Mouse (Mus musculus) lung, embryonic 16.5 days (tissue): ENCODE results near the gene Rnf220. TPM values are rescaled to one million over a fixed set of nuclear protein-coding genes. Genes with fewer than 3 reads are reported as not detected.

Experiments
- ATAC-seq: fragments of 200-750 bp; cut with Nextera tagmentation; 2 replicates; pipeline ENCODE4 v1.8.0; 2017; ENCODE audit warnings: low read depth, mild to moderate bottlenecking, moderate library complexity
- H3K27ac ChIP-seq: fragments of 300-500 bp; sonication (generic); 2 replicates; pipeline ENCODE4 v1.5.1; 2014; ENCODE audit warnings: mild to moderate bottlenecking, control low read depth, low read length
- H3K27me3 ChIP-seq: fragments of 300-500 bp; sonication (generic); 2 replicates; pipeline ENCODE4 v1.6.1; 2014; ENCODE audit warnings: low read depth, low read length, mixed read lengths; ENCODE audit not compliant: control insufficient read depth, insufficient read depth
- H3K36me3 ChIP-seq: fragments of 300-500 bp; sonication (generic); 2 replicates; pipeline ENCODE4 v1.6.1; 2014; ENCODE audit warnings: low read length; ENCODE audit not compliant: control insufficient read depth, insufficient read depth
- H3K4me1 ChIP-seq: fragments of 300-500 bp; sonication (generic); replicated peaks from 2 replicates; pipeline ENCODE4 v1.6.1; 2014; ENCODE audit warnings: low read length, mixed read lengths; ENCODE audit not compliant: control insufficient read depth, insufficient read depth
- H3K4me2 ChIP-seq: fragments of 300-500 bp; sonication (generic); 2 replicates; pipeline ENCODE4 v1.6.1; 2014; ENCODE audit warnings: low read depth, low read length, control low read depth
- H3K4me3 ChIP-seq: fragments of 300-500 bp; sonication (generic); 2 replicates; pipeline ENCODE4 v1.5.1; 2014; ENCODE audit warnings: mild to moderate bottlenecking, low read length, control low read depth
- H3K9ac ChIP-seq: fragments of 300-500 bp; sonication (generic); 2 replicates; pipeline ENCODE4 v1.6.1; 2014; ENCODE audit warnings: low read length, control low read depth
- H3K9me3 ChIP-seq: fragments of 300-500 bp; sonication (generic); 2 replicates; pipeline ENCODE4 v1.6.1; 2016; ENCODE audit warnings: low read length; ENCODE audit not compliant: control insufficient read depth
- WGBS: fragments of 180-500 bp; shearing (Covaris S2); extraction: QIAGEN DNeasy Blood & Tissue Kit; methylation state at CpG from one replicate; pipeline ENCODE4 v1.1.7; 2014; 5-methylcytosine and 5-hydroxymethylcytosine counted together
- polyA plus RNA-seq: library from polyadenylated mRNA; unstranded; fragments of >200 nt; fragmentation: Nextera tagmentation; extraction: Ambion mirVana; gene quantifications from 2 replicates; pipeline ENCODE4 v1.2.1, GENCODE M21; 2015

Gene Rnf220
- polyA plus RNA-seq, 1 experiment from 2014 or later, result 61.5 TPM

GRCm38 (mm10) chr4:117403411-117403810 lies 93.4 kb downstream of the Rnf220 start:
- Histone ChIP-seq H3K4me1 (peaks cover 2% of the 10 kb centered on the region; the same call in 1 of the 2 replicates), H3K27me3 (no peaks in the 10 kb centered on the region), H3K4me2 (no peak overlapping the region), H3K9ac (no peak overlapping the region), H3K4me3 (no peak overlapping the region), H3K27ac (no peak overlapping the region), H3K9me3 (no peaks in the 10 kb centered on the region), H3K36me3 (no peaks in the 10 kb centered on the region)
- 32% methylated on average over 3 of the region's 3 CpGs for whole genome bisulfite sequencing
- no peak for ATAC-seq

DNA sequence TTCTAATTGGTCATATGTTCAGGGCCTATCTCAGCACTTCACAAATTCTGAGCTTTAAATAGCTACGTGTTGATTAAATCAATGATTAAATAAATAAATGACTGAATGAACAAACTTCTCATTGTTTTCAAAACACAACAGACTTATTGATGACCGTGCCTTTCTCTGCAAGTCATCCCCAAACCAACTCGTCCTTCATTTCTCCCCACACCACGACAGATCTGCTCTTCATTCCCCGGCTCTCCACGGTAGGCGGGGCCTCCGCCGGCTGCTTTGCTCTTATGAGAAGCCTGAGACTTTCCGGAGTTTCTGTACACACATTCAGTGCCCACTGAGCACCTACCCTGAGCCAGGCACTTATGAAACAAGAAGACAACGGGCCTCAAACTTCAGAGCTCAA lies 99.7 kb downstream of the Rnf220 start:
- no peak overlapping the region for H3K27ac ChIP-seq
- no peak overlapping the region for H3K4me3 ChIP-seq
- H3K36me3 ChIP-seq, result no peaks in the 10 kb centered on the region
- ATAC-seq, result no peak
- H3K4me2 ChIP-seq, result no peak overlapping the region
- 34% methylated on average over 11 of the region's 11 CpGs for WGBS
- H3K27me3 ChIP-seq, result no peaks in the 10 kb centered on the region
- no peak overlapping the region for H3K9ac ChIP-seq
- H3K9me3 ChIP-seq, result no peaks in the 10 kb centered on the region
- H3K4me1 ChIP-seq, result peaks cover 4% of the 10 kb centered on the region

GRCm38 (mm10) chr4:117393027-117393426 lies 103.8 kb downstream of the Rnf220 start:
- H3K27ac ChIP-seq, result no peak overlapping the region
- no peak for ATAC-seq

GRCm38 (mm10) chr4:117392391-117392790 lies 104.5 kb downstream of the Rnf220 start:
- Histone ChIP-seq H3K36me3 (no peaks in the 10 kb centered on the region), H3K9ac (no peak overlapping the region), H3K4me1 (peaks cover 12% of the 10 kb centered on the region), H3K4me2 (peak overlapping the region; percentile 38; the same call in 1 of the 2 replicates), H3K27me3 (no peaks in the 10 kb centered on the region), H3K27ac (no peak overlapping the region), H3K4me3 (no peak overlapping the region), H3K9me3 (no peaks in the 10 kb centered on the region)
- ATAC-seq, result no peak
- WGBS, result 23% methylated on average over 2 of the region's 2 CpGs

More at GRCm38 (mm10) chr4:117393027-117393426, 103.8 kb downstream of the Rnf220 start:
- no peaks in the 10 kb centered on the region for H3K36me3 ChIP-seq
- no peak overlapping the region for H3K9ac ChIP-seq
- H3K4me3 ChIP-seq, result no peak overlapping the region
- no peaks in the 10 kb centered on the region for H3K9me3 ChIP-seq
- peaks cover 12% of the 10 kb centered on the region for H3K4me1 ChIP-seq
- 49% methylated on average over 7 of the region's 7 CpGs for WGBS
- H3K27me3 ChIP-seq, result no peaks in the 10 kb centered on the region
- H3K4me2 ChIP-seq, result no peak overlapping the region

DNA sequence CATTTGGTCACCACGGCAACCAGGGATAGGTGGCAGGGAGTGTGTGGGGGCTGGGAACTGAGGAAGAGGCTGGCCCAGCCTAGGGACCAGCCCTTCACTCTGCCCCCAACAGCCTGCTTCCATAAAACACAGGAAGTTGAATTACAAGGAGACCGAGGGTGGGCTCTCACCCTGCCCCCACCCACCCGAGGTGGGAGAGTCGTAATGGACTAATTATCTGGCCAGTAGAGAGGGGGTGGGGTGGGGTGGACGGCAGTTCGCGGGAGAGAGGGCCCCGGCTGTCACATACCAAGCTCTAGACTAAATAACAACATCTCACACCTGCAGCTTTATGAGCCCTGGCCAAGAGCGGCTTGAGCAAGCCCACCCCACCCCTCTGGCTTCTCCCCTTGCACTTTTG lies 104.9 kb downstream of the Rnf220 start:
- Histone ChIP-seq H3K27me3 (no peaks in the 10 kb centered on the region), H3K27ac (no peak overlapping the region), H3K4me3 (peak overlapping the region; percentile 15; the same call in 1 of the 2 replicates), H3K9ac (no peak overlapping the region), H3K9me3 (no peaks in the 10 kb centered on the region), H3K36me3 (no peaks in the 10 kb centered on the region), H3K4me1 (peaks cover 12% of the 10 kb centered on the region), H3K4me2 (peak overlapping the region; percentile 38)
- 2% methylated on average over 9 of the region's 9 CpGs for WGBS
- ATAC-seq, result no peak; the same call in 1 of the 2 replicates

GRCm38 (mm10) chr4:117390850-117391795 lies 105.7 kb downstream of the Rnf220 start:
- H3K36me3 ChIP-seq, result no peaks in the 10 kb centered on the region
- no peak overlapping the region for H3K27ac ChIP-seq
- peak overlapping the region; percentile 15 for H3K4me3 ChIP-seq
- no peak overlapping the region for H3K9ac ChIP-seq
- no peaks in the 10 kb centered on the region for H3K9me3 ChIP-seq
- no peak for ATAC-seq
- WGBS, result 29% methylated on average over 22 of the region's 22 CpGs
- H3K4me1 ChIP-seq, result peaks cover 12% of the 10 kb centered on the region
- peak overlapping the region; percentile 38 for H3K4me2 ChIP-seq
- H3K27me3 ChIP-seq, result no peaks in the 10 kb centered on the region

GRCm38 (mm10) chr4:117389264-117390054 lies 107.4 kb downstream of the Rnf220 start:
- H3K36me3 ChIP-seq, result no peaks in the 10 kb centered on the region
- peaks cover 12% of the 10 kb centered on the region for H3K4me1 ChIP-seq
- WGBS, result 67% methylated on average over 14 of the region's 14 CpGs
- no peak overlapping the region for H3K27ac ChIP-seq
- H3K4me3 ChIP-seq, result no peak overlapping the region
- H3K27me3 ChIP-seq, result no peaks in the 10 kb centered on the region
- no peak overlapping the region for H3K9ac ChIP-seq
- H3K9me3 ChIP-seq, result no peaks in the 10 kb centered on the region
- ATAC-seq, result no peak
- H3K4me2 ChIP-seq, result no peak overlapping the region

DNA sequence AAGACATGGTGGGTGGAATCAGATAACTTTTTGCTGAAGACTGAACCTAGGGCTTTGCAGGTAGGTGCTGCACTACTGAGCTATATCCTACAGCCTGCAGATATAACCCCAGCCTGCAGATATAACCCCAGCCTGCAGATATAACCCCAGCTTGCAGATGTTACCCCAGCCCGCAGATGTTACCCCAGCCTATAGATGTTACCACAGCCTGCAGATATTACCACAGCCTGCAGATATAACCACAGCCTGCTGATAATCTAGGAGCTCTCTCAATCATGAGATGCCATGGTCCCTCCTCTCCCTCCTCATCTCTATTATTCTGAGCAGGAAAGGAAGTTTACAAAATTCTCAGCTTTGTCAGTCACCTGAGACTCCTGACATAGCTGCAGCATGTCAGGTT lies 111.6 kb downstream of the Rnf220 start:
- no peak overlapping the region for H3K9ac ChIP-seq
- H3K27me3 ChIP-seq, result no peaks in the 10 kb centered on the region
- no peak overlapping the region for H3K4me3 ChIP-seq
- H3K36me3 ChIP-seq, result no peaks in the 10 kb centered on the region
- H3K4me2 ChIP-seq, result no peak overlapping the region
- WGBS, result 67% methylated on average over 1 of the region's 1 CpGs
- H3K9me3 ChIP-seq, result no peaks in the 10 kb centered on the region
- no peak for ATAC-seq
- no peaks in the 10 kb centered on the region for H3K4me1 ChIP-seq
- no peak overlapping the region for H3K27ac ChIP-seq

DNA sequence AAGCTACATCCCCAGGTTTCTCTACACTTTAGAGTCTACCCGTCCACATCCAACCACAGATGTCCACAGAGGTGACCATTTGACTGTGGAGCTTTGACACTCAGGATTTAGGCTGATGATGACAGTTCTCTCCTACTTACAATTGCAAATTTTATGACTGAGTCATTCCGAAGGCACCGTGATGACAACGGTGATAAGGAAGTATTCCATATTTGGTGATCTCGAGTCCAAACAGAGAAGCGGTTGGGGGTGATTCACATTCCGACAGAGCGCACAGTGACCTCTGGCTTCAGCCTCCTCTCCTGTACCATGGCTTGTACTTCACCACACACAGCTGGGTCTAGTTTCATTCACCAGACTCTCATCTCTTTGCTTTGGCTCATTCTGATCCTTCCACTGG lies 115.0 kb downstream of the Rnf220 start:
- H3K4me2 ChIP-seq, result no peak overlapping the region
- no peaks in the 10 kb centered on the region for H3K27me3 ChIP-seq
- H3K9ac ChIP-seq, result no peak overlapping the region
- ATAC-seq, result no peak
- no peaks in the 10 kb centered on the region for H3K4me1 ChIP-seq
- no peaks in the 10 kb centered on the region for H3K9me3 ChIP-seq
- H3K27ac ChIP-seq, result no peak overlapping the region
- 62% methylated on average over 8 of the region's 8 CpGs for WGBS
- H3K4me3 ChIP-seq, result no peak overlapping the region
- no peaks in the 10 kb centered on the region for H3K36me3 ChIP-seq
